Mouse (Mus musculus): ENCODE data around the gene Zfp574. TPM values are rescaled to one million over a fixed set of nuclear protein-coding genes. Genes with fewer than 3 reads are reported as not detected.
"Not testable (repeated sequence)": the region's sequence is repeated elsewhere in the genome, so short reads cannot be mapped to it uniquely, and the experiment has no call there.

Gene Zfp574
- total RNA-seq (2014; fragmentation: Nextera tagmentation) = 12.0 and 18.6 TPM in 2 replicates
- total RNA-seq (2017) = 3.7 and 6.9 TPM in 2 replicates

GRCm38 (mm10) chr7:25071979-25072715, at the start of gene Zfp574, which contains the start of gene Grik5:
Gene Zfp574 (plus strand): TSS chr7:25072567.
Gene Grik5 (minus strand): TSS chr7:25072346.
- no peak for ATAC-seq (replicated peaks; ENCODE audit: low FRiP score, low TSS enrichment, poor library complexity, severe bottlenecking)

- peak; percentile 42; the same call in 1 of the 2 replicates for ATAC-seq (replicated peaks; ENCODE audit: low FRiP score, low TSS enrichment, poor library complexity, severe bottlenecking)
Observed at GRCm38 (mm10) chr7:25025855-25026439, 46.4 kb upstream of the Zfp574 start.

GRCm38 (mm10) chr7:25026452-25026851, 45.9 kb upstream of the Zfp574 start:
- ATAC-seq (replicated peaks; ENCODE audit: low FRiP score, low TSS enrichment, poor library complexity, severe bottlenecking) = no peak

- ATAC-seq (replicated peaks; ENCODE audit: low FRiP score, low TSS enrichment, poor library complexity, severe bottlenecking) = peak; percentile 60; the same call in 1 of the 2 replicates
Observed at GRCm38 (mm10) chr7:25030032-25030753, 42.2 kb upstream of the Zfp574 start.

GRCm38 (mm10) chr7:25031528-25031927, 40.8 kb upstream of the Zfp574 start:
- no peak for ATAC-seq (replicated peaks; ENCODE audit: low FRiP score, low TSS enrichment, poor library complexity, severe bottlenecking)

GRCm38 (mm10) chr7:25034796-25035195, 37.6 kb upstream of the Zfp574 start:
- ATAC-seq (replicated peaks; ENCODE audit: low FRiP score, low TSS enrichment, poor library complexity, severe bottlenecking) = no peak

GRCm38 (mm10) chr7:25035916-25036315, 36.5 kb upstream of the Zfp574 start:
- 0 out of 2 replicates have a peak, but pooled peaks have one; percentile 59 for ATAC-seq (replicated peaks; ENCODE audit: low FRiP score, low TSS enrichment, poor library complexity, severe bottlenecking)

GRCm38 (mm10) chr7:25041921-25042320, 30.4 kb upstream of the Zfp574 start:
- no peak for ATAC-seq (replicated peaks; ENCODE audit: low FRiP score, low TSS enrichment, poor library complexity, severe bottlenecking)

- ATAC-seq (replicated peaks; ENCODE audit: low FRiP score, low TSS enrichment, poor library complexity, severe bottlenecking) = not testable (repeated sequence)
Observed at GRCm38 (mm10) chr7:25044599-25044998, 27.8 kb upstream of the Zfp574 start.

GRCm38 (mm10) chr7:25047363-25047762, 25.0 kb upstream of the Zfp574 start:
- ATAC-seq (replicated peaks; ENCODE audit: low FRiP score, low TSS enrichment, poor library complexity, severe bottlenecking) = no peak

- no peak for ATAC-seq (replicated peaks; ENCODE audit: low FRiP score, low TSS enrichment, poor library complexity, severe bottlenecking)
Observed at GRCm38 (mm10) chr7:25049295-25049930, 23.0 kb upstream of the Zfp574 start.

- ATAC-seq (replicated peaks; ENCODE audit: low FRiP score, low TSS enrichment, poor library complexity, severe bottlenecking) = no peak
Observed at GRCm38 (mm10) chr7:25052587-25052986, 19.8 kb upstream of the Zfp574 start.

- ATAC-seq (replicated peaks; ENCODE audit: low FRiP score, low TSS enrichment, poor library complexity, severe bottlenecking) = no peak
Observed at GRCm38 (mm10) chr7:25056951-25057350, 15.4 kb upstream of the Zfp574 start.

GRCm38 (mm10) chr7:25057888-25058287, 14.5 kb upstream of the Zfp574 start:
- ATAC-seq (replicated peaks; ENCODE audit: low FRiP score, low TSS enrichment, poor library complexity, severe bottlenecking) = no peak

GRCm38 (mm10) chr7:25058394-25058793, 14.0 kb upstream of the Zfp574 start:
- no peak for ATAC-seq (replicated peaks; ENCODE audit: low FRiP score, low TSS enrichment, poor library complexity, severe bottlenecking)

GRCm38 (mm10) chr7:25058836-25059235, 13.5 kb upstream of the Zfp574 start:
- ATAC-seq (replicated peaks; ENCODE audit: low FRiP score, low TSS enrichment, poor library complexity, severe bottlenecking) = no peak

- ATAC-seq (replicated peaks; ENCODE audit: low FRiP score, low TSS enrichment, poor library complexity, severe bottlenecking) = peak; percentile 96
Observed at GRCm38 (mm10) chr7:25063346-25063745, 9.0 kb upstream of the Zfp574 start.

- ATAC-seq (replicated peaks; ENCODE audit: low FRiP score, low TSS enrichment, poor library complexity, severe bottlenecking) = no peak
Observed at GRCm38 (mm10) chr7:25063900-25064299, 8.5 kb upstream of the Zfp574 start.

GRCm38 (mm10) chr7:25067338-25067737, 5.0 kb upstream of the Zfp574 start:
- no peak for ATAC-seq (replicated peaks; ENCODE audit: low FRiP score, low TSS enrichment, poor library complexity, severe bottlenecking)
